Mouse (Mus musculus) kidney, adult 2 months (tissue): ENCODE measurements around the gene Gars.

ENCODE experiments used
- CTCF ChIP-seq: fragments of 200-500 bp; conservative IDR thresholded peaks from 2 replicates; pipeline ENCODE4 v1.5.1; 2011; ENCODE audit warnings: low read depth, mild to moderate bottlenecking, control low read depth, low read length, moderate library complexity, mixed read lengths; ENCODE audit not compliant: insufficient read depth, insufficient read length
- POLR2A ChIP-seq: fragments of 200-500 bp; IDR thresholded peaks from one replicate; pipeline ENCODE4 v1.6.1; 2011; ENCODE audit warnings: low read depth, low read length, control low read depth

- no peak for TF ChIP-seq CTCF
- TF ChIP-seq POLR2A, result no peak
These were observed 1.1 kb upstream of the Gars start for GRCm38 (mm10) chr6:55036731-55037130.
